Mouse (Mus musculus) bone marrow, adult 2 months (tissue): ENCODE results near the gene Crybg2.

Experiments used
- CTCF ChIP-seq: fragments of 200-500 bp; IDR thresholded peaks from 2 replicates; pipeline ENCODE4 v1.5.1; 2011; ENCODE audit warnings: low read length, control low read depth; ENCODE audit not compliant: control insufficient read depth, insufficient read depth
- POLR2A ChIP-seq: fragments of 200-500 bp; IDR thresholded peaks from 2 replicates; pipeline ENCODE4 v1.6.1; 2011; ENCODE audit warnings: low read depth, mild to moderate bottlenecking, control low read depth, low read length, borderline replicate concordance; ENCODE audit not compliant: control insufficient read depth

GRCm38 (mm10) chr4:134053538-134053937, 7.1 kb upstream of the Crybg2 start, which contains the start of gene Zfp683:
- TF ChIP-seq POLR2A (no peak), CTCF (no peak)
